Mouse (Mus musculus) limb, embryonic 11.5 days (tissue): ENCODE data around the gene Ptrh1. TPM values are rescaled to one million over a fixed set of nuclear protein-coding genes. Genes with fewer than 3 reads are reported as not detected.

Experiments
- ATAC-seq: fragments of 200-750 bp; cut with Nextera tagmentation; 2 replicates; pipeline ENCODE4 v1.8.0; 2017; ENCODE audit warnings: low read depth; ENCODE audit not compliant: insufficient number of reproducible peaks, low FRiP score, low TSS enrichment
- DNase-seq: peaks from one replicate; pipeline ENCODE4 v3.0.0-alpha.2; 2015; ENCODE audit warnings: low spot score
- H3K27ac ChIP-seq: fragments of 300-500 bp; sonication (generic); replicated peaks from 2 replicates; pipeline ENCODE4 v1.5.1; 2014; ENCODE audit warnings: low read depth, mild to moderate bottlenecking, low read length
- H3K27me3 ChIP-seq: fragments of 300-500 bp; sonication (generic); 2 replicates; pipeline ENCODE4 v1.6.1; 2014; ENCODE audit warnings: mild to moderate bottlenecking, low read length, mixed read lengths; ENCODE audit not compliant: control insufficient read depth, insufficient read depth
- H3K36me3 ChIP-seq: fragments of 300-500 bp; sonication (generic); 2 replicates; pipeline ENCODE4 v1.6.1; 2014; ENCODE audit warnings: mild to moderate bottlenecking, low read length, moderate library complexity, mixed read lengths; ENCODE audit not compliant: control insufficient read depth, insufficient read depth
- H3K4me1 ChIP-seq: fragments of 300-500 bp; sonication (generic); 2 replicates; pipeline ENCODE4 v1.6.1; 2014; ENCODE audit warnings: low read length, mixed read lengths; ENCODE audit not compliant: control insufficient read depth, insufficient read depth
- H3K4me2 ChIP-seq: fragments of 300-500 bp; sonication (generic); 2 replicates; pipeline ENCODE4 v1.6.1; 2014; ENCODE audit warnings: low read depth, mild to moderate bottlenecking, moderate library complexity; ENCODE audit not compliant: severe bottlenecking
- H3K4me3 ChIP-seq: fragments of 300-500 bp; sonication (generic); 2 replicates; pipeline ENCODE4 v1.5.1; 2014; ENCODE audit warnings: low read depth, low read length
- H3K9ac ChIP-seq: fragments of 300-500 bp; sonication (generic); 2 replicates; pipeline ENCODE4 v1.6.1; 2014; ENCODE audit warnings: mild to moderate bottlenecking, low read length
- H3K9me3 ChIP-seq: fragments of 300-500 bp; sonication (generic); 2 replicates; pipeline ENCODE4 v1.6.1; 2016; ENCODE audit warnings: low read length; ENCODE audit not compliant: control insufficient read depth
- WGBS: fragments of 180-500 bp; shearing (Covaris S2); extraction: QIAGEN DNeasy Blood & Tissue Kit; methylation state at CpG from one replicate; pipeline ENCODE4 v1.1.7; 2014; 5-methylcytosine and 5-hydroxymethylcytosine counted together
- polyA plus RNA-seq: library from polyadenylated mRNA; unstranded; fragments of >200 nt; fragmentation: Nextera tagmentation; extraction: Ambion mirVana; gene quantifications from 2 replicates; pipeline ENCODE4 v1.2.1, GENCODE M21; 2014

Gene Ptrh1
- polyA plus RNA-seq, 1 experiment from 2014 or later = 5.2 TPM

DNA sequence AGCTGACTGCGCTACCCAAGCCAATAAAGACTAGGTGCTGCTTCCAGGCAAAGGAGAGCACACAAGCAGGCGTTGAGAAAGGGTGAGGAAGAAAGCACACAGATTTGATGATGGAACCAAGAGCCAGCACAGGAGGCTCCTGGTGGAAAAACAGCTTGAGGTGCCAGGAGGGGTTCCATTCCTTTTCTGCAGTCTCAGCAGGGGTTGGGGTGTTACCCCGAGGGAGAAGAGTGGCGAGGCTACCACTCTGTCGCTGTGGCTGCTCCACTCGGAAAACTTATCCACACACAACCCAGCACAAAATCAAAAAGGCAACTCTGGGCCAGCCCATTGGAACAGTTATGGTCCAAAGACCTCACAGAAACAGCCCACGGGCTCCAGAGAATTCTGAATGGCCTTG, 42.0 kb downstream of the Ptrh1 start:
- no peaks in the 10 kb centered on the region for H3K36me3 ChIP-seq

DNA sequence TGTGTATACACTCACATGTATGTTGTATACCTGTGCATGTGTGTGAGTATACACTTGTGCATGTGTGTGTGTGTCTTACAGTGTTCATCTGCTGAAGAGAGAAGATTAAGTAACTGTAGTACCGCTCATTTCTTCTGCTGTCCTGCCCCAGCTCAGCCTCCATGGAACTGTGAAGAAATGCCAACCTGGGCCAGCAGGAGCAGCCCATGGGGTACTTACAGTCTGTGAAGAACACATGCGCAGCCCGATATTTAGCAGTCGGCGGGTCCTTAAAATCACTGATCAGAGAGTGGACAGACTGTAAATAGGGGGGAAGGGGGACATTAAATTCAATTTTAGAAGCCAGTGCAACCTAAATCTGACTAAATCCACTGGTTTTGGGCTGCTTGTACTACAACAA, 42.6 kb downstream of the Ptrh1 start:
- no peak for ATAC-seq
- Histone ChIP-seq H3K9ac (no peak overlapping the region), H3K27me3 (no peaks in the 10 kb centered on the region), H3K36me3 (no peaks in the 10 kb centered on the region), H3K4me1 (peaks cover 14% of the 10 kb centered on the region; the same call in 1 of the 2 replicates), H3K4me3 (no peak overlapping the region), H3K27ac (no peak overlapping the region), H3K4me2 (no peak overlapping the region), H3K9me3 (no peaks in the 10 kb centered on the region)
- DNase-seq = no peak
- 92% methylated on average over 5 of the region's 5 CpGs for WGBS

More for the DNA sequence above, 42.0 kb downstream of the Ptrh1 start:
- Histone ChIP-seq H3K9me3 (no peaks in the 10 kb centered on the region), H3K4me1 (peaks cover 12% of the 10 kb centered on the region; the same call in 1 of the 2 replicates), H3K4me3 (no peak overlapping the region), H3K4me2 (no peak overlapping the region), H3K27ac (peak overlapping the region; percentile 59; the same call in 1 of the 2 replicates), H3K27me3 (no peaks in the 10 kb centered on the region), H3K9ac (no peak overlapping the region)
- 66% methylated on average over 7 of the region's 7 CpGs for WGBS
- no peak for ATAC-seq
- no peak for DNase-seq

DNA sequence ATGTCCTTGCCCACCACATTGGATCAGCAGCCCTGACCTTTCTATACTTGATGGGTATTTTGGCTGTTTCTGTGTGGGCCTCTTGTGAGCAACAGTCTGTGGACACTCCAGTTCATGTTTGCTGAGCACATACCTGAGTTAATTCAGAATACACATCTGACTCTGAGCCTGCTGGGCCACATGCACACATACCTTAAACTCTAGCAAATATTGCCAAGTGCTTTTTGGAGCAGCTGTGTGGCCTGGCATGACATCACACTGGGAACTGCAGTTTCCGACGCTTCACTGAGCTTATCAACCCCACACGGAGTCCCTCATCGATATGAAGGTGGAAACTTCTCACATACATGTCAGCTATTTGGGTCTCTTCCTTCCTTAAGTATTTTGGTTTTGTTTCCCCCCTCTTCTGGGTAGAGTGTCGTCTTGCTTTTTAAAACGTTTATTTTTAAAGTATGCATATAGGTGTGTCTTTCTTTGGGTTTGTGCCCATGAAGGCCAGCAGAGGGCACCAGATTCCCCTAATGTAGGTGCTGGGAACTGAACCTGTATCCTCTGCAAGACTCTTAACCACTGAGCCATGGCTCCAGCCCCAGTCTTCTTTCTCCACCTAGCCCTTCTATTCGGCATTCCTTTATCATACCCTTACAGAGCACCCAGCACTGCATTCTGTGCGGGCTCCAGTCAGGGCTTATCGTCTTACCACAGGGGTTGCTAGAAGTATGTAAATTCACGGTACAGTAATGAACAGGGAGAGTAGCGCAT, 45.6 kb downstream of the Ptrh1 start:
- H3K9me3 ChIP-seq = no peaks in the 10 kb centered on the region
- WGBS = 73% methylated on average over 11 of the region's 11 CpGs
- DNase-seq (peak; percentile 51), ATAC-seq (no peak)
- H3K36me3 ChIP-seq = no peaks in the 10 kb centered on the region
- no peak overlapping the region for H3K4me3 ChIP-seq
- no peak overlapping the region for H3K4me2 ChIP-seq
- H3K27me3 ChIP-seq = no peaks in the 10 kb centered on the region
- no peak overlapping the region for H3K9ac ChIP-seq
- peaks cover 16% of the 10 kb centered on the region for H3K4me1 ChIP-seq
- no peak overlapping the region for H3K27ac ChIP-seq

DNA sequence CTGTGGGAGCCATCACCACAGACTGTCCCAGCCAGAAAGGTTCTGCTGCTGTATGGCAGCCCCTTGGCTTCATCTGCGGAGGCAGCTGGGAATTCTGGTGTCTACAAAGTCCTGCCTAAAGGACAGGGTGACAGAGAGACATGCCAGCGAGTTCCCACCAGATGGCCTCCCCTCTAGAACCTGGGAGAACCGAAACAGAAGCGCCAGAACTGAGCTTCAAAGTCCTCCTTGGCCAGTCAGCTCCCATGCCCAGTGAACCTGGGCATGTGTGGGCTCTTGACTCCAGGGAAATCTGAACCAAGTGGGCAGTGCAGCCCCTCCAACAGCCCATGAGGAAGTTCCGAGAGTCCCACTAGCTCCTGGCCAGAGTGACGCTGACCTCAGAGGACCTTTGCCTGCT, 47.1 kb downstream of the Ptrh1 start:
- no peak for ATAC-seq
- H3K4me1 ChIP-seq = peaks cover 8% of the 10 kb centered on the region
- no peak overlapping the region for H3K4me3 ChIP-seq
- 75% methylated on average over 6 of the region's 6 CpGs for WGBS
- H3K4me2 ChIP-seq = no peak overlapping the region
- no peak overlapping the region for H3K9ac ChIP-seq
- no peak for DNase-seq
- no peaks in the 10 kb centered on the region for H3K9me3 ChIP-seq
- no peaks in the 10 kb centered on the region for H3K36me3 ChIP-seq
- no peak overlapping the region for H3K27ac ChIP-seq
- no peaks in the 10 kb centered on the region for H3K27me3 ChIP-seq

DNA sequence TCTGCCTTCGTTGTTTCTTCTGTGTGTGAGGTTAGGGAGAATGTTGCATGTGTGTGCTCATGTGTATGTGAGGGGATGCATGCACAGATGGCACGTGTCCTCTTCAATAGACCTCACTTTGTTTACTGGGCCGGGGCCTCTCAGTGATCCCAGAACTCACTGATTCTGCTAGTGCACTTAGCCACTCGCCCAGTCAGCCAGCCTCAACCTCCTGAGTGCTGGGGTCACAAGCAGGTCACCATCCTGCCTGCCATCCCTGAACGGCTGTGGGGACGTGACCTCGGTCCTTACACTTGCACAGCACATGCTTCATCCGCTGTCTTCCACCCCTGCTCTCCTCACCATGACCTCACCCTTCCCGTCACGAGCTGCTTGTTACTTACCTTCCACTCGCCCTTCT, 47.6 kb downstream of the Ptrh1 start:
- Histone ChIP-seq H3K9ac (no peak overlapping the region), H3K4me2 (no peak overlapping the region), H3K36me3 (no peaks in the 10 kb centered on the region), H3K9me3 (no peaks in the 10 kb centered on the region), H3K27me3 (no peaks in the 10 kb centered on the region), H3K4me1 (peaks cover 7% of the 10 kb centered on the region), H3K27ac (no peak overlapping the region), H3K4me3 (no peak overlapping the region)
- no peak for ATAC-seq
- 36% methylated on average over 11 of the region's 11 CpGs for WGBS
- DNase-seq = no peak

DNA sequence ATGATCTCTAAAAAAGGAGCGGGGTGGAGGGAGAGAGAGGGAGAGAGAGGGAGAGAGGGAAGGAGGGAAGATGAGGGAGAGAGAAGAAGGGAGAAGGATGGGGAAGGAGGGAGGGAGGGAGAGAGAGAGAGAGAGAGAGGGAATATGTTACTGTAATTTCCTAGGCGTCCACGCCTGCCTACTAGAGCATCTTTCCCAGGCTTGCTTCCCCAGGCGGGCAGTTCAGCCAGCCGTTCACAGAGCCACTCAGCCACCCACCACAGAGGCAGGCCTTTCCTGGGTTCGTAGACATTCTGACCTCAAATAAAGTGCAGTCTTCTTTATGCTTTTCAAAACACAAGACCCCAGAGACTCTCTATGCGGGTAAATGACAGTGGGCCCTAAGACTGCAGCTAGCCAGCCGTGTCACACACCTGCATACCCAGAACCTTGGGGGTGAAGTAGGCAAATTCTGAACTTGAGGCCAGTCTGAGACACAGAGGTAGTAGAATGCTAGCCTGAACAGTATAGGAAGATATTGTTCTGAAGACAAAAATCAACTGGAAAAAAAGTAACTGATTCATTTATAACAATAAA, 48.1 kb downstream of the Ptrh1 start:
- Histone ChIP-seq H3K4me2 (no peak overlapping the region), H3K27me3 (no peaks in the 10 kb centered on the region), H3K27ac (no peak overlapping the region), H3K36me3 (no peaks in the 10 kb centered on the region), H3K4me1 (peaks cover 7% of the 10 kb centered on the region), H3K9ac (no peak overlapping the region), H3K4me3 (no peak overlapping the region), H3K9me3 (no peaks in the 10 kb centered on the region)
- DNase-seq = no peak
- ATAC-seq = no peak
- WGBS = 67% methylated on average over 8 of the region's 8 CpGs

DNA sequence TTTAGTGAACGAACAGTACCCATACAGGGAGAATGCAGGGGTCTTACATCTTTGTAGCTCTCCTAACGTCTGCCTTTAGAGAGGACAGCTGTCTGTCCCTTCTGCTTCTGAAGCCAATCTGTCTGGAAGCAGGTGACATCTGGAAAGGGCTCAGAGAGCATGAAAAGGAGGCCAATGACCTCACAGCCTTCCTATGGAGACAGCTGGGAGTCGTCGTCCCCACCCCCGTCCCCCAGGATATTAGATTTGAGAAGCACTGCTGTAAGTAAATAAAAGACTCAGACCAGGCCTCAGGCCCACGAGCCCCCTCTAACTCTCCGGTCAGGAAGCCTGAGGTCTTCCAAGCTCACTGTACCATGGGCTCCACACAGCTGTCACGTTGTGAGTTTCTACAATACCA, 48.6 kb downstream of the Ptrh1 start:
- Histone ChIP-seq H3K4me1 (peaks cover 7% of the 10 kb centered on the region), H3K9ac (no peak overlapping the region), H3K4me3 (no peak overlapping the region), H3K9me3 (no peaks in the 10 kb centered on the region), H3K36me3 (no peaks in the 10 kb centered on the region), H3K27ac (no peak overlapping the region), H3K27me3 (no peaks in the 10 kb centered on the region), H3K4me2 (no peak overlapping the region)
- no peak for DNase-seq
- ATAC-seq = no peak
- 49% methylated on average over 8 of the region's 8 CpGs for WGBS

DNA sequence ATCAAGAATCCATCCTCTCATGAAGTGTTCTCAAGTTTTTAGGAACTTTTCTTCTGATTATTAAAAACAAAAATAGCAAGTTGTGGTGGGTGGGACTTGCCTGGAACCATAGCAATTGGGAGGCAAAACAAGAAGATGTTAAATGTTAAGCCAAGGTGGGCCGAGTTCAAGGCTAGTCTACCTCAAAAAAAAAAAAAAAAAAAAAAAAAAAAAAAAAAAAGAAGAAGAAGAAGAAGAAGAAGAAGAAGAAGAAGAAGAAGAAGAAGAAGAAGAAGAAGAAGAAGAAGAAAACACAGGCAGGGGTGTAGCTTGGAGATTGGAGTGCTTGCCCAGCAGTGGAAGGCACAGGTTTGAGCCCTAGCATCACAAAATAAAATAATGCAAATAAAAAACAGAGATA, 49.2 kb downstream of the Ptrh1 start:
- Histone ChIP-seq H3K9me3 (no peaks in the 10 kb centered on the region), H3K4me2 (no peak overlapping the region), H3K4me3 (no peak overlapping the region), H3K27ac (no peak overlapping the region), H3K9ac (no peak overlapping the region), H3K27me3 (no peaks in the 10 kb centered on the region), H3K4me1 (peaks cover 7% of the 10 kb centered on the region), H3K36me3 (no peaks in the 10 kb centered on the region)
- 91% methylated on average over 1 of the region's 1 CpGs for WGBS
- no peak for ATAC-seq
- no peak for DNase-seq
